10 mouse cellular contexts compared by ENCODE assay signal in genomic region chr3:67553281-67553680, GRCm38 (mm10). TPM values are rescaled to one million over a fixed set of nuclear protein-coding genes. Genes with fewer than 3 reads are reported as not detected.
DNase-seq lines count a peak whose midpoint lies in the region; ATAC-seq and TF ChIP-seq lines count a peak whose summit lies in the region.
"Had no signal": no experiment of that assay in that cellular context is flagged by ENCODE, and none has a peak within 500 bp of the region (broad histone marks: within the 10 kb centered on the region; RNA-seq: fewer than 3 reads in every experiment).

No protein-coding gene starts in this region.

- H3K9me3 ChIP-seq in heart, embryonic 14.5 days (ENCODE audit: control insufficient read depth, low read length), result no peaks in the 10 kb centered on the region
- no peaks in the 10 kb centered on the region for H3K9me3 ChIP-seq in intestine, embryonic 15.5 days
- no peaks in the 10 kb centered on the region for H3K9me3 ChIP-seq in liver, postnatal 0 days (ENCODE audit: low read length)
- H3K9me3 ChIP-seq: embryonic facial prominence, embryonic 15.5 days had no signal

- no peak for TF ChIP-seq EP300 in liver, postnatal 0 days (IDR thresholded peaks at IDR 0.05; ENCODE audit: low read depth)

- no peak for DNase-seq in heart, adult 9 months (ENCODE audit: low spot score in 2 of 2)
- DNase-seq in urinary bladder, postnatal 14 days (ENCODE audit: low spot score), result peak; percentile 7
- DNase-seq in urinary bladder, postnatal 4 days (ENCODE audit: low spot score in 2 of 2), result no peak
- DNase-seq in liver, postnatal 0 days, result no peak
- DNase-seq in thymus, postnatal 25 days, result no peak

- no peaks in the 10 kb centered on the region for H3K4me1 ChIP-seq in heart, embryonic 14.5 days (ENCODE audit: control insufficient read depth in 2 of 2, insufficient read depth in 2 of 2, low read length in 2 of 2)
- H3K4me1 ChIP-seq in intestine, embryonic 15.5 days (replicated peaks), result no peaks in the 10 kb centered on the region
- peaks cover 9% of the 10 kb centered on the region for H3K4me1 ChIP-seq in liver, postnatal 0 days (ENCODE audit: insufficient read depth)
- H3K4me1 ChIP-seq: embryonic facial prominence, embryonic 15.5 days had no signal

- no peak for TF ChIP-seq CTCF in liver, postnatal 0 days (IDR thresholded peaks at IDR 0.05; ENCODE audit: low read depth)

- no peaks in the 10 kb centered on the region for H3K36me3 ChIP-seq in heart, embryonic 14.5 days (ENCODE audit: control insufficient read depth, insufficient read depth, low read length)
- H3K36me3 ChIP-seq in intestine, embryonic 15.5 days, result no peaks in the 10 kb centered on the region
- H3K36me3 ChIP-seq in liver, postnatal 0 days (replicated peaks; ENCODE audit: insufficient read depth, low read length), result no peaks in the 10 kb centered on the region
- H3K36me3 ChIP-seq: embryonic facial prominence, embryonic 15.5 days had no signal

- H3K9ac ChIP-seq in heart, embryonic 14.5 days (ENCODE audit: low read length), result no peak overlapping the region
- no peak overlapping the region for H3K9ac ChIP-seq in intestine, embryonic 15.5 days
- H3K9ac ChIP-seq in liver, postnatal 0 days (replicated peaks), result no peak overlapping the region
- H3K9ac ChIP-seq: embryonic facial prominence, embryonic 15.5 days had no signal

- no peaks in the 10 kb centered on the region for H3K27me3 ChIP-seq in heart, embryonic 14.5 days (ENCODE audit: control insufficient read depth, insufficient read depth, low read length)
- no peaks in the 10 kb centered on the region for H3K27me3 ChIP-seq in intestine, embryonic 15.5 days (replicated peaks)
- H3K27me3 ChIP-seq in liver, postnatal 0 days (ENCODE audit: insufficient read depth, low read length), result no peaks in the 10 kb centered on the region
- H3K27me3 ChIP-seq: embryonic facial prominence, embryonic 15.5 days had no signal

- 38% methylated on average over 4 of the region's 4 CpGs for WGBS in heart, embryonic 14.5 days
- 38% methylated on average over 4 of the region's 4 CpGs for WGBS in intestine, embryonic 15.5 days
- 51% methylated on average over 4 of the region's 4 CpGs for WGBS in liver, postnatal 0 days (ENCODE audit: insufficient replicate concordance)

- no peak overlapping the region for H3K4me3 ChIP-seq in heart, embryonic 14.5 days (ENCODE audit: control insufficient read depth in 1 of 2, insufficient read depth in 1 of 2, low read depth in 1 of 2, low read length in 2 of 2)
- no peak overlapping the region for H3K4me3 ChIP-seq in intestine, embryonic 15.5 days (replicated peaks)
- no peak overlapping the region for H3K4me3 ChIP-seq in liver, postnatal 0 days (ENCODE audit: low read depth, low read length)
- H3K4me3 ChIP-seq: embryonic facial prominence, embryonic 15.5 days had no signal

- ATAC-seq in heart, embryonic 14.5 days (ENCODE audit: insufficient number of reproducible peaks, insufficient read depth, low FRiP score, low read depth), result no peak
- ATAC-seq in intestine, embryonic 15.5 days, result peak; percentile 17; the same call in 1 of the 2 replicates
- no peak for ATAC-seq in CD4-positive, CD25-positive, alpha-beta regulatory T cell, adult 4 months
- ATAC-seq in liver, postnatal 0 days, result no peak

- no peak overlapping the region for H3K27ac ChIP-seq in heart, embryonic 14.5 days (replicated peaks in 1 of 2; ENCODE audit: control insufficient read depth in 1 of 2, insufficient read depth in 1 of 2, low read depth in 2 of 2, low read length in 2 of 2)
- H3K27ac ChIP-seq in intestine, embryonic 15.5 days, result no peak overlapping the region
- H3K27ac ChIP-seq in liver, postnatal 0 days (ENCODE audit: low read depth), result no peak overlapping the region
- H3K27ac ChIP-seq: embryonic facial prominence, embryonic 15.5 days; macrophage had no signal

- peak overlapping the region; percentile 22; the same call in 1 of the 2 replicates for H3K4me2 ChIP-seq in heart, embryonic 14.5 days (ENCODE audit: low read length)
- H3K4me2 ChIP-seq in intestine, embryonic 15.5 days (replicated peaks), result no peak overlapping the region
- H3K4me2 ChIP-seq in liver, postnatal 0 days (ENCODE audit: low read depth, low read length), result no peak overlapping the region
- H3K4me2 ChIP-seq: embryonic facial prominence, embryonic 15.5 days had no signal

RNA-seq across cellular contexts. Expression of gene Mfsd1, which starts 29.3 kb away (rescaled TPM):
- polyA plus RNA-seq in heart, embryonic 14.5 days (2014; fragmentation: Nextera tagmentation; extraction: Ambion mirVana), result 42.7 and 46.2 TPM in 2 replicates
- 52.0 and 54.8 TPM in 2 replicates for polyA plus RNA-seq in intestine, embryonic 15.5 days (2015; fragmentation: Nextera tagmentation; extraction: Ambion mirVana)
- 10 to 100 TPM; 30.6 to 33.4 TPM for polyA plus RNA-seq in CD4-positive, CD25-positive, alpha-beta regulatory T cell, adult 4 months (2017; shearing (Covaris generic))
- polyA plus RNA-seq in liver, postnatal 0 days (2015; fragmentation: Nextera tagmentation; extraction: Ambion mirVana), result 25.2 and 29.6 TPM in 2 replicates

RNA-seq across cellular contexts. Expression of gene Rarres1, which starts 38.0 kb away (rescaled TPM):
- polyA plus RNA-seq in heart, embryonic 14.5 days (2014; fragmentation: Nextera tagmentation; extraction: Ambion mirVana), result 1.5 and 1.7 TPM in 2 replicates
- polyA plus RNA-seq in intestine, embryonic 15.5 days (2015; fragmentation: Nextera tagmentation; extraction: Ambion mirVana), result 0.67 and 0.95 TPM in 2 replicates
- polyA plus RNA-seq in CD4-positive, CD25-positive, alpha-beta regulatory T cell, adult 4 months (2017; shearing (Covaris generic)), result not detected
- 11.0 and 12.7 TPM in 2 replicates for polyA plus RNA-seq in liver, postnatal 0 days (2015; fragmentation: Nextera tagmentation; extraction: Ambion mirVana)
